ENCODE assay signal across 8 mouse cellular contexts in genomic region chr12:84451801-84452200, GRCm38 (mm10). TPM values are rescaled to one million over a fixed set of nuclear protein-coding genes. Genes with fewer than 3 reads are reported as not detected.
DNase-seq lines count a peak whose midpoint lies in the region; ATAC-seq and TF ChIP-seq lines count a peak whose summit lies in the region.

No protein-coding gene starts in this region.

- H3K79me2 ChIP-seq in MEL (ENCODE audit: control insufficient read depth, insufficient read depth, low read length, poor library complexity): peaks cover 13% of the 10 kb centered on the region

- ATAC-seq in kidney, embryonic 14.5 days (ENCODE audit: low FRiP score, low TSS enrichment): no peak
- no peak for ATAC-seq in embryonic facial prominence, embryonic 12.5 days (ENCODE audit: insufficient number of reproducible peaks, insufficient read depth, low FRiP score, low TSS enrichment)
- no peak for ATAC-seq in intestine, postnatal 0 days
- no peak for ATAC-seq in midbrain, embryonic 12.5 days (ENCODE audit: low FRiP score, low read depth)
- ATAC-seq in inflammation-experienced regulatory T-cells, adult 6 months: no peak

- H3K9me3 ChIP-seq in kidney, embryonic 14.5 days (ENCODE audit: control insufficient read depth, low read length): no peaks in the 10 kb centered on the region
- no peaks in the 10 kb centered on the region for H3K9me3 ChIP-seq in MEL (replicated peaks; ENCODE audit: insufficient read depth, low read length)
- no peaks in the 10 kb centered on the region for H3K9me3 ChIP-seq in embryonic facial prominence, embryonic 12.5 days
- H3K9me3 ChIP-seq in intestine, postnatal 0 days (ENCODE audit: control insufficient read depth): no peaks in the 10 kb centered on the region
- no peaks in the 10 kb centered on the region for H3K9me3 ChIP-seq in midbrain, embryonic 12.5 days

- TF ChIP-seq RAD21 in MEL (IDR thresholded peaks at IDR 0.05; ENCODE audit: low read depth, low read length): no peak

- TF ChIP-seq EP300 in MEL (IDR thresholded peaks at IDR 0.05; ENCODE audit: low read depth in 1 of 2, low read length in 2 of 2): no peak

- 0 out of 2 replicates have a peak overlapping the region, but pooled peaks have one; percentile 9 for H3K27ac ChIP-seq in kidney, embryonic 14.5 days (ENCODE audit: low read depth, low read length)
- peak overlapping the region; percentile 78 for H3K27ac ChIP-seq in MEL (ENCODE audit: control insufficient read depth, low read depth, low read length)
- H3K27ac ChIP-seq in embryonic facial prominence, embryonic 12.5 days: no peak overlapping the region
- H3K27ac ChIP-seq in intestine, postnatal 0 days (ENCODE audit: low read depth, low read length): peak overlapping the region; percentile 66
- H3K27ac ChIP-seq in midbrain, embryonic 12.5 days (replicated peaks): 0 out of 2 replicates have a peak overlapping the region, but pooled peaks have one; percentile 61

- no peaks in the 10 kb centered on the region for H3K27me3 ChIP-seq in kidney, embryonic 14.5 days (ENCODE audit: control insufficient read depth, insufficient read depth, low read length)
- H3K27me3 ChIP-seq in MEL (ENCODE audit: control insufficient read depth in 1 of 2, insufficient read depth in 2 of 2, low read length in 2 of 2): no peaks in the 10 kb centered on the region
- 0 out of 2 replicates have a peak, but pooled peaks cover 3% of the 10 kb centered on the region for H3K27me3 ChIP-seq in embryonic facial prominence, embryonic 12.5 days
- no peaks in the 10 kb centered on the region for H3K27me3 ChIP-seq in intestine, postnatal 0 days (replicated peaks; ENCODE audit: control insufficient read depth, insufficient read depth, low read length)
- H3K27me3 ChIP-seq in midbrain, embryonic 12.5 days: no peaks in the 10 kb centered on the region

- DNase-seq in kidney, adult 9 months: no peak
- DNase-seq in MEL (ENCODE audit: low read depth, low spot score): no peak
- no peak for DNase-seq in thymus, postnatal 36 days

- H3K4me1 ChIP-seq in kidney, embryonic 14.5 days (ENCODE audit: control insufficient read depth, insufficient read depth, low read length): 0 out of 2 replicates have a peak, but pooled peaks cover 3% of the 10 kb centered on the region
- H3K4me1 ChIP-seq in MEL (ENCODE audit: control insufficient read depth in 1 of 2, insufficient read depth in 2 of 2, low read length in 2 of 2): peaks cover 3 to 12% of the 10 kb centered on the region in 2 experiments; a peak in 3 of 4 replicates
- H3K4me1 ChIP-seq in embryonic facial prominence, embryonic 12.5 days: peaks cover 17% of the 10 kb centered on the region
- H3K4me1 ChIP-seq in intestine, postnatal 0 days (replicated peaks; ENCODE audit: control insufficient read depth, insufficient read depth, low read length): no peaks in the 10 kb centered on the region
- H3K4me1 ChIP-seq in midbrain, embryonic 12.5 days: peaks cover 16% of the 10 kb centered on the region

- H3K4me3 ChIP-seq in kidney, embryonic 14.5 days (ENCODE audit: low read length): peak overlapping the region; percentile 65
- H3K4me3 ChIP-seq in MEL (ENCODE audit: control insufficient read depth in 1 of 2, insufficient read depth in 1 of 2, low read depth in 2 of 2, low read length in 2 of 2): peak overlapping the region; percentile 72 to 85
- H3K4me3 ChIP-seq in embryonic facial prominence, embryonic 12.5 days: peak overlapping the region; percentile 90
- peak overlapping the region; percentile 84 for H3K4me3 ChIP-seq in intestine, postnatal 0 days (ENCODE audit: low read depth, low read length)
- H3K4me3 ChIP-seq in midbrain, embryonic 12.5 days: peak overlapping the region; percentile 76

- no peak for TF ChIP-seq POLR2A in MEL (IDR thresholded peaks at IDR 0.05; ENCODE audit: control insufficient read depth in 1 of 2, insufficient read depth in 1 of 2, low read depth in 1 of 2, low read length in 2 of 2, poor library complexity in 1 of 2)

- peak overlapping the region; percentile 53 for H3K9ac ChIP-seq in kidney, embryonic 14.5 days (ENCODE audit: low read depth, low read length)
- peak overlapping the region; percentile 87 for H3K9ac ChIP-seq in MEL (ENCODE audit: control insufficient read depth, low read depth, low read length, poor library complexity, severe bottlenecking)
- H3K9ac ChIP-seq in embryonic facial prominence, embryonic 12.5 days: peak overlapping the region; percentile 60
- H3K9ac ChIP-seq in intestine, postnatal 0 days (ENCODE audit: low read depth, low read length): peak overlapping the region; percentile 68
- H3K9ac ChIP-seq in midbrain, embryonic 12.5 days (replicated peaks): peak overlapping the region; percentile 74

- under 1% methylated on average over 11 of the region's 11 CpGs for WGBS in kidney, embryonic 14.5 days
- WGBS in embryonic facial prominence, embryonic 12.5 days: 2% methylated on average over 11 of the region's 11 CpGs
- 1% methylated on average over 11 of the region's 11 CpGs for WGBS in intestine, postnatal 0 days
- 3% methylated on average over 11 of the region's 11 CpGs for whole genome bisulfite sequencing in midbrain, embryonic 12.5 days

- H3K4me2 ChIP-seq in kidney, embryonic 14.5 days (replicated peaks; ENCODE audit: low read depth, low read length): peak overlapping the region; percentile 71
- H3K4me2 ChIP-seq in embryonic facial prominence, embryonic 12.5 days (replicated peaks): peak overlapping the region; percentile 82
- H3K4me2 ChIP-seq in intestine, postnatal 0 days (replicated peaks; ENCODE audit: low read depth): peak overlapping the region; percentile 93
- H3K4me2 ChIP-seq in midbrain, embryonic 12.5 days (replicated peaks): peak overlapping the region; percentile 87

- H3K36me3 ChIP-seq in kidney, embryonic 14.5 days (ENCODE audit: control insufficient read depth, insufficient read depth, low read length): peaks cover under 1% of the 10 kb centered on the region
- peaks cover 0 to 17% of the 10 kb centered on the region in 2 experiments; a peak in 3 of 4 replicates for H3K36me3 ChIP-seq in MEL (ENCODE audit: control insufficient read depth in 1 of 2, insufficient read depth in 2 of 2, low read length in 2 of 2)
- no peaks in the 10 kb centered on the region for H3K36me3 ChIP-seq in embryonic facial prominence, embryonic 12.5 days
- 0 out of 2 replicates have a peak, but pooled peaks cover 2% of the 10 kb centered on the region for H3K36me3 ChIP-seq in intestine, postnatal 0 days (ENCODE audit: control insufficient read depth, insufficient read depth)
- H3K36me3 ChIP-seq in midbrain, embryonic 12.5 days: no peaks in the 10 kb centered on the region

- TF ChIP-seq CTCF in MEL (IDR thresholded peaks at IDR 0.05 in 2 of 3, conservative IDR thresholded peaks at IDR 0.05 in 1 of 3; ENCODE audit: control insufficient read depth in 1 of 3, insufficient read depth in 1 of 3, low read depth in 2 of 3, low read length in 3 of 3, poor library complexity in 1 of 3, severe bottlenecking in 1 of 3): no peak
- no peak for TF ChIP-seq CTCF in intestine, postnatal 0 days (IDR thresholded peaks at IDR 0.05; ENCODE audit: low read depth)

RNA-seq across cellular contexts. Expression of gene Lin52, which starts 0.6 kb away (rescaled TPM):
- 21.0 and 23.2 TPM in 2 replicates for polyA plus RNA-seq in kidney, embryonic 14.5 days (2014; fragmentation: Nextera tagmentation; extraction: Ambion mirVana)
- total RNA-seq in MEL (2012; rRNA removed): 4.9 and 6.7 TPM in 2 replicates
- 1 to 10 TPM in 1 of 2 experiments, not detected in 1; 7.7 TPM for polyA plus RNA-seq in MEL (2012; ENCODE audit: insufficient read depth in 1 of 2, insufficient read length in 2 of 2, low read depth in 1 of 2, low replicate concordance in 2 of 2, missing spikeins in 1 of 2)
- 29.8 and 30.9 TPM in 2 replicates for polyA plus RNA-seq in embryonic facial prominence, embryonic 12.5 days (2016; fragmentation: Nextera tagmentation; extraction: Ambion mirVana)
- polyA plus RNA-seq in intestine, postnatal 0 days (2015; fragmentation: Nextera tagmentation; extraction: Ambion mirVana): 7.9 and 8.0 TPM in 2 replicates
- 36.0 and 37.0 TPM in 2 replicates for polyA plus RNA-seq in midbrain, embryonic 12.5 days (2016; fragmentation: Nextera tagmentation; extraction: Ambion mirVana)
- polyA plus RNA-seq in inflammation-experienced regulatory T-cells, adult 6 months (2017; shearing (Covaris generic)): 10 to 100 TPM; 25.6 to 29.4 (median 25.6) TPM

RNA-seq across cellular contexts. Expression of gene Aldh6a1, which starts 1.0 kb away (rescaled TPM):
- polyA plus RNA-seq in kidney, embryonic 14.5 days (2014; fragmentation: Nextera tagmentation; extraction: Ambion mirVana): 25.0 and 50.2 TPM in 2 replicates
- 1.0 and 1.4 TPM in 2 replicates for total RNA-seq in MEL (2012; rRNA removed)
- polyA plus RNA-seq in MEL (2012; ENCODE audit: insufficient read depth in 1 of 2, insufficient read length in 2 of 2, low read depth in 1 of 2, low replicate concordance in 2 of 2, missing spikeins in 1 of 2): 1 to 10 TPM in 1 of 2 experiments, not detected in 1; 2.9 TPM
- polyA plus RNA-seq in embryonic facial prominence, embryonic 12.5 days (2016; fragmentation: Nextera tagmentation; extraction: Ambion mirVana): 32.1 and 35.2 TPM in 2 replicates
- 13.5 and 15.4 TPM in 2 replicates for polyA plus RNA-seq in intestine, postnatal 0 days (2015; fragmentation: Nextera tagmentation; extraction: Ambion mirVana)
- polyA plus RNA-seq in midbrain, embryonic 12.5 days (2016; fragmentation: Nextera tagmentation; extraction: Ambion mirVana): 25.9 and 27.3 TPM in 2 replicates
- polyA plus RNA-seq in inflammation-experienced regulatory T-cells, adult 6 months (2017; shearing (Covaris generic)): 10 to 100 TPM in 2 of 3 experiments, 1 to 10 TPM in 1; 3.9 to 17.8 (median 16.4) TPM

RNA-seq across cellular contexts. Expression of gene Rnf113a2, which starts 34.8 kb away (rescaled TPM):
- 22.1 and 27.2 TPM in 2 replicates for polyA plus RNA-seq in kidney, embryonic 14.5 days (2014; fragmentation: Nextera tagmentation; extraction: Ambion mirVana)
- 0.15 TPM in 1 of 2 replicates, not detected in the other for total RNA-seq in MEL (2012; rRNA removed)
- polyA plus RNA-seq in MEL (2012; ENCODE audit: insufficient read depth in 1 of 2, insufficient read length in 2 of 2, low read depth in 1 of 2, low replicate concordance in 2 of 2, missing spikeins in 1 of 2): under 1 TPM in 1 of 2 experiments, not detected in 1; 0.10 TPM
- 29.4 and 31.2 TPM in 2 replicates for polyA plus RNA-seq in embryonic facial prominence, embryonic 12.5 days (2016; fragmentation: Nextera tagmentation; extraction: Ambion mirVana)
- 17.4 and 18.7 TPM in 2 replicates for polyA plus RNA-seq in intestine, postnatal 0 days (2015; fragmentation: Nextera tagmentation; extraction: Ambion mirVana)
- polyA plus RNA-seq in midbrain, embryonic 12.5 days (2016; fragmentation: Nextera tagmentation; extraction: Ambion mirVana): 27.7 and 28.7 TPM in 2 replicates
- polyA plus RNA-seq in inflammation-experienced regulatory T-cells, adult 6 months (2017; shearing (Covaris generic)): 10 to 100 TPM; 31.0 to 35.6 (median 31.9) TPM

RNA-seq across cellular contexts. Expression of gene Bbof1, which starts 42.9 kb away (rescaled TPM):
- polyA plus RNA-seq in kidney, embryonic 14.5 days (2014; fragmentation: Nextera tagmentation; extraction: Ambion mirVana): 1.1 and 1.9 TPM in 2 replicates
- total RNA-seq in MEL (2012; rRNA removed): 0.69 and 0.81 TPM in 2 replicates
- 1 to 10 TPM in 1 of 2 experiments, not detected in 1; 1.3 TPM for polyA plus RNA-seq in MEL (2012; ENCODE audit: insufficient read depth in 1 of 2, insufficient read length in 2 of 2, low read depth in 1 of 2, low replicate concordance in 2 of 2, missing spikeins in 1 of 2)
- polyA plus RNA-seq in embryonic facial prominence, embryonic 12.5 days (2016; fragmentation: Nextera tagmentation; extraction: Ambion mirVana): 1.5 and 2.3 TPM in 2 replicates
- 0.42 and 0.53 TPM in 2 replicates for polyA plus RNA-seq in intestine, postnatal 0 days (2015; fragmentation: Nextera tagmentation; extraction: Ambion mirVana)
- 2.6 and 2.7 TPM in 2 replicates for polyA plus RNA-seq in midbrain, embryonic 12.5 days (2016; fragmentation: Nextera tagmentation; extraction: Ambion mirVana)
- polyA plus RNA-seq in inflammation-experienced regulatory T-cells, adult 6 months (2017; shearing (Covaris generic)): under 1 TPM; 0.30 to 0.69 (median 0.60) TPM

RNA-seq across cellular contexts. Expression of gene Entpd5, which starts 43.0 kb away (rescaled TPM):
- polyA plus RNA-seq in kidney, embryonic 14.5 days (2014; fragmentation: Nextera tagmentation; extraction: Ambion mirVana): 8.3 and 19.6 TPM in 2 replicates
- total RNA-seq in MEL (2012; rRNA removed): 5.7 and 8.7 TPM in 2 replicates
- 10 to 100 TPM in 1 of 2 experiments, not detected in 1; 12.8 TPM for polyA plus RNA-seq in MEL (2012; ENCODE audit: insufficient read depth in 1 of 2, insufficient read length in 2 of 2, low read depth in 1 of 2, low replicate concordance in 2 of 2, missing spikeins in 1 of 2)
- polyA plus RNA-seq in embryonic facial prominence, embryonic 12.5 days (2016; fragmentation: Nextera tagmentation; extraction: Ambion mirVana): 10.4 and 11.4 TPM in 2 replicates
- polyA plus RNA-seq in intestine, postnatal 0 days (2015; fragmentation: Nextera tagmentation; extraction: Ambion mirVana): 54.4 and 56.5 TPM in 2 replicates
- 9.6 and 10.3 TPM in 2 replicates for polyA plus RNA-seq in midbrain, embryonic 12.5 days (2016; fragmentation: Nextera tagmentation; extraction: Ambion mirVana)
- polyA plus RNA-seq in inflammation-experienced regulatory T-cells, adult 6 months (2017; shearing (Covaris generic)): 10 to 100 TPM; 22.4 to 28.4 (median 24.5) TPM

Comparison
In these comparisons a context has a peak if more than half of its experiments do, and no peak if none do; other contexts are left out.
1. RNA of gene Rnf113a2, which starts 34.8 kb away (polyA plus RNA-seq): 31.0 to 35.6 TPM in inflammation-experienced regulatory T-cells, adult 6 months, 29.4 to 31.2 TPM in embryonic facial prominence, embryonic 12.5 days, 27.7 to 28.7 TPM in midbrain, embryonic 12.5 days, 22.1 to 27.2 TPM in kidney, embryonic 14.5 days and 17.4 to 18.7 TPM in intestine, postnatal 0 days; 0.10 TPM in MEL; every median in the first group is over 10 times any median in the second.
2. Peak in every context shown above with its lines, with median percentiles within 50 percentile points of each other: H3K4me2 ChIP-seq, H3K4me3 ChIP-seq and H3K9ac ChIP-seq.